Mouse (Mus musculus) liver, embryonic 14.5 days (tissue): ENCODE measurements at regions not wholly inside any gene's neighbourhood (a gene's known extent, or its start where the extent isn't known, plus 50 kb on each side); places are given as distances from the start of the nearest gene placed in this dataset.

Experiments used
- ATAC-seq: fragments of 200-750 bp; cut with Nextera tagmentation; 2 replicates; pipeline ENCODE4 v1.8.0; 2017; ENCODE audit warnings: moderate number of reproducible peaks, mild to moderate bottlenecking, moderate library complexity; ENCODE audit not compliant: insufficient read depth
- DNase-seq, 3 experiments: peaks; one replicate each; pipeline ENCODE4 v3.0.0-alpha.2; 2012 to 2013; ENCODE audit warnings: low read depth in 3 of 3, low spot score in 3 of 3
- H3K27ac ChIP-seq: fragments of 300-500 bp; sonication (generic); 2 replicates; pipeline ENCODE4 v1.5.1; 2014; ENCODE audit warnings: moderate library complexity, mild to moderate bottlenecking, control low read depth, inconsistent platforms
- H3K27me3 ChIP-seq: fragments of 300-500 bp; sonication (generic); 2 replicates; pipeline ENCODE4 v1.6.1; 2014; ENCODE audit warnings: mild to moderate bottlenecking, low read length, moderate library complexity; ENCODE audit not compliant: control insufficient read depth, insufficient read depth
- H3K36me3 ChIP-seq: fragments of 300-500 bp; sonication (generic); replicated peaks from 2 replicates; pipeline ENCODE4 v1.6.1; 2014; ENCODE audit warnings: low read depth; ENCODE audit not compliant: control insufficient read depth, insufficient read depth
- H3K4me1 ChIP-seq, 2 experiments: fragments of 200-500 bp in 1 of 2; fragments of 300-500 bp in 1 of 2; sonication (generic) in 1 of 2; replicated peaks; 2 replicates each; pipeline ENCODE4 v1.6.1; 2012 to 2014; ENCODE audit warnings: antibody characterized with exemption in 1 of 2, inconsistent platforms in 1 of 2, low read length in 1 of 2; ENCODE audit not compliant: control insufficient read depth in 2 of 2, insufficient read depth in 2 of 2
- H3K4me2 ChIP-seq: fragments of 300-500 bp; sonication (generic); 2 replicates; pipeline ENCODE4 v1.6.1; 2014; ENCODE audit warnings: low read depth, mild to moderate bottlenecking, control low read depth, moderate library complexity
- H3K4me3 ChIP-seq, 2 experiments: fragments of 200-500 bp in 1 of 2; fragments of 300-500 bp in 1 of 2; sonication (generic) in 1 of 2; 2 replicates each; pipeline ENCODE4 v1.5.1; 2012 to 2014; ENCODE audit warnings: low read depth in 2 of 2, low read length in 2 of 2, mild to moderate bottlenecking in 2 of 2, control low read depth in 1 of 2, inconsistent platforms in 1 of 2, moderate library complexity in 1 of 2; ENCODE audit not compliant: insufficient read depth in 1 of 2
- H3K9ac ChIP-seq: fragments of 300-500 bp; sonication (generic); replicated peaks from 2 replicates; pipeline ENCODE4 v1.6.1; 2014; ENCODE audit warnings: mild to moderate bottlenecking, control low read depth, moderate library complexity
- H3K9me3 ChIP-seq: fragments of 300-500 bp; sonication (generic); 2 replicates; pipeline ENCODE4 v1.6.1; 2016; ENCODE audit warnings: low read length, mixed read lengths; ENCODE audit not compliant: control insufficient read depth
- CTCF ChIP-seq: IDR thresholded peaks from 2 replicates; pipeline ENCODE4 v1.5.1; 2016; ENCODE audit warnings: antibody characterized with exemption, low read depth, control low read depth
- EP300 ChIP-seq: IDR thresholded peaks from 2 replicates; pipeline ENCODE4 v1.6.1; 2016; ENCODE audit warnings: antibody characterized with exemption, low read depth
- WGBS: fragments of 180-500 bp; shearing (Covaris S2); extraction: QIAGEN DNeasy Blood & Tissue Kit; methylation state at CpG from one replicate; pipeline ENCODE4 v1.1.7; 2014; ENCODE audit not compliant: insufficient replicate concordance; 5-methylcytosine and 5-hydroxymethylcytosine counted together

DNA sequence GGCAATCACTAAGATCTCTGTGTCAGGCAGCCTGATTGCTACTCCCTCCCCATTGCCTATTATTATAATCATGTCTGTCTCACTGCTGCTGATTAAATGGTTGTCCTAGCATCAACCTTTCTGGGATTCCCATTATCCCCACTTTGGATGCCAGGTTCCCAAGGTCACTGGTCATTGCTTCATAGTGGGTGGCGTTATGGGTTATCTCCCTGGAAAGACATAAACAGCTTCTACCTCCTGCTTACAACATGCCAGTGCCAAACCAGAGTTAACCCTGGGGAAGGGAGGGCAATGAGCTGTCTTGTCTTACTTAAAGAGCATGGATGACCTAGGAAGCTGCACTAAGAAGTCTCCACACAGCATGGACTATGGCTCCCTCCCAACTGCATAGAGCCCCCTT lies 136.9 kb downstream of the Uaca start:
- H3K9me3 ChIP-seq = no peaks in the 10 kb centered on the region
- H3K27me3 ChIP-seq = no peaks in the 10 kb centered on the region
- 70% methylated on average over 1 of the region's 1 CpGs for WGBS
- no peak overlapping the region for H3K4me3 ChIP-seq
- DNase-seq (no peak), ATAC-seq (no peak)
- no peaks in the 10 kb centered on the region for H3K36me3 ChIP-seq
- TF ChIP-seq CTCF = no peak
- no peak for TF ChIP-seq EP300
- no peak overlapping the region for H3K9ac ChIP-seq
- no peaks in the 10 kb centered on the region for H3K4me1 ChIP-seq
- H3K27ac ChIP-seq = no peak overlapping the region
- no peak overlapping the region for H3K4me2 ChIP-seq

DNA sequence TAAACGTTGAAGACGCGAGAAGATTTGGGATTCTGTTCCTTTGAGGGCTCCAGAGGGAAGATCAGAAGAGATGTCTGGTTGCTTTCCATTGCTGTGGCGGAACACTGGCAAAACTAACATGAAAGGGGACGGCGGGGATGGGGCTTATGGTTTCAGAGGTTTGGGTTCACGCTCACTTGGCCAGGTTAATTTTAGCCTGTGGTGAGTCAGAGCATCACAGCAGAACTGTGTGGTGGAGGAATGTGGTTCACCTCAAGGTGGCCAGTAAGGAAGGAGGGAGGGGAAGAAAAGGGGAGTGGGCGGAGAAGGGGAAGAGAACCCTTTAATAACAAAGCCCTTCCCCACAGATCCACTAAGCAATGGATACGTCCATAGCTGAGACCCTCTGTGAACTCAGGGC lies 142.6 kb downstream of the Uaca start:
- no peaks in the 10 kb centered on the region for H3K27me3 ChIP-seq
- no peak for ATAC-seq
- H3K4me1 ChIP-seq = no peaks in the 10 kb centered on the region
- no peak overlapping the region for H3K27ac ChIP-seq
- TF ChIP-seq CTCF (no peak), EP300 (no peak)
- H3K4me3 ChIP-seq = no peak overlapping the region
- DNase-seq = no peak
- H3K9me3 ChIP-seq = no peaks in the 10 kb centered on the region
- H3K9ac ChIP-seq = no peak overlapping the region
- no peak overlapping the region for H3K4me2 ChIP-seq
- WGBS = 47% methylated on average over 9 of the region's 9 CpGs
- H3K36me3 ChIP-seq = no peaks in the 10 kb centered on the region

DNA sequence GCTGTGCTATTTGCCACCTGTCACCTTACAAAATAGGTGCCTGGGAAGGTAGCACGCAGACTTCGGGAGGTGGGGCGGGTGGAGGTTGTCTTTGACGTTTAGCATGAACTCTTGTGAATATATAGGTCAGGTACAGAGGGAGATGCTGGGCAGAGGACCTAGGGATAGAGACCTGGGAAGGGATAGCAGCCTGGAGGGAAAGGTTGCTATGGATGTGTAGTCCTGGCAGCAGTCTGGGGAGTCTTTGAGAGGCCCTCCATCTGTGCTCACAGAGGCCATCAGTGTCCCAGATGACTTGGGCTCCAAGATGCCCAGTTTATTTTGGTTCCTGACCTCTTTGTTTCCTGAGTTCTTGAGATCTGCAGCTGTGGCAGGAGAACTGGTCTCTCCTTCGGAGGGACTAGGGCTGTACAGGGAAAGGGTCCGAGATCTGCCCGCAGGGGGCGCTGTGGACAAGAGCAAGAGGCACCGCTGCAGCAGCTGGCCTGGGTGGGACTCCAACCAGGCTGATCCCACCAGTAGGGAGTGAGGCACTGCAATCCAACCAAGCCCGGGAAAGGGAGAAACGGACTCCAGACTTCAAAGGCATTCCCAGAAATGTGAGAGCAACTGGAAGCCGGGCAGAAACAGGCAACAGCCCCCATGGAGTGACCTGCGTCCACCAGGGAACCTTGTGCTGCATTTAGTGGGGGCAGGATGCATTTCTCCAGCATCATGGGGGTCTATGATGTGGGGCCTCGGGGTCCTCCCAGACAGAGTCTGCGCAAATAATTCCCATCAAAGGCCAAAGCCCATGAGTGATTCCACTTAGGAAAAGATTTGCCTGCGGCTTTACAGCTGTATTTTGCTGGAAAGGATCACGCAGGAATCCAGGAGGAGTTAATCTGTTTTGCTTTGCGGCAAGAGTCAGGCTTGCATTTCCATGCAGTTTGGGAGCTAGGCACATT lies 145.8 kb downstream of the Uaca start:
- whole genome bisulfite sequencing = 26% methylated on average over 18 of the region's 18 CpGs
- ATAC-seq = no peak
- no peak for TF ChIP-seq EP300
- TF ChIP-seq CTCF = peak; percentile 78

DNA sequence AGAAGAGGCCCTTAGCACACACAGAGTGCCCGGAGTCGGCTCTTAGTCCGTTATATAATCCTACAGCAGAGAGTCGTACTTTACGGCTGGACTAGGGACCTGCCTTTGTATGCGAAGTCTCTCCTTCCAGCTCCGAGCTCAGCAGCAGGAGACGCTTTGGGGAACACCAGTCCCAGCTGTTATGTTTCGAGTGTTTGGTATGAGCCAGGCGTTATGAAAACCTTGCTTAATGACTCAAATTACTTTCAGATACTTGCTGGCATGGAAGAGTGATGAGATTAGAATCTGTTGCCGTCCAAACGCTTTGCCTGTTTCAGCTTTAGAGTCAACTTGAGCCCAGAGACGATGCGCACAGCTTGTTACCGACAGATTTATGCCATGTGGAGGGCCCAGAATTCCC lies 153.0 kb downstream of the Uaca start:
- 67% methylated on average over 15 of the region's 15 CpGs for WGBS
- no peak for DNase-seq

More for the DNA sequence above, 145.8 kb downstream of the Uaca start:
- Histone ChIP-seq H3K4me1 (no peaks in the 10 kb centered on the region), H3K9me3 (no peaks in the 10 kb centered on the region), H3K4me2 (no peak overlapping the region), H3K9ac (no peak overlapping the region), H3K27ac (no peak overlapping the region), H3K4me3 (no peak overlapping the region), H3K27me3 (no peaks in the 10 kb centered on the region), H3K36me3 (no peaks in the 10 kb centered on the region)
- no peak for DNase-seq

DNA sequence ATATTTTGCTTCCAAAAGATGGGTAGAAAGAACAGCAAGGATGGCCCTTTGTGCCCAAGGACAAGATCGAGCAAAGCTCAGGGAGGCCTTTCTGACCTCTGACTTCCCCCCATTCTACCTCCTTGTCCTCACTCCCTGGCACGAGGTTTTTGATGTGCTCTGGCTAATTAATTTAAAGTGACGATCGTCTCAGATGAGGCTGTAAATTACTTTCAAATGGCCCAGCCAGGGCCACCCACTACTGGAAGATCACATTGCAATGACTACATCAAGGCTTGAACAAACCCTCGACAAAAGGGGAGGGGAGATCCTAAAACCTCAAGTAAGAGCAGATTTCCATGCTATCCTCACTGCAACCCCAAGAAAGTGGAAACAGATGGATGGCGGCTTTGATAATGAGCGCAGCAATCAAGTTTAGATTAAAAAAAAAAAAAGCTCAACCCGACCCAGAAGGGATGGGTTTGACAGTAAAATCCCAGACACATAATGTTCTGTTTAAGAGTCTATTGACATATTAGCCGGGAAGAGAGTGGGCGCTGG lies 154.3 kb downstream of the Uaca start:
- no peak overlapping the region for H3K9ac ChIP-seq
- H3K9me3 ChIP-seq = no peaks in the 10 kb centered on the region
- H3K27me3 ChIP-seq = no peaks in the 10 kb centered on the region
- DNase-seq (no peak), ATAC-seq (no peak)
- H3K27ac ChIP-seq = no peak overlapping the region
- no peaks in the 10 kb centered on the region for H3K36me3 ChIP-seq
- no peak overlapping the region for H3K4me2 ChIP-seq
- no peak overlapping the region for H3K4me3 ChIP-seq
- no peaks in the 10 kb centered on the region for H3K4me1 ChIP-seq
- TF ChIP-seq CTCF (no peak), EP300 (no peak)
- WGBS = 54% methylated on average over 10 of the region's 10 CpGs

More for the DNA sequence above, 153.0 kb downstream of the Uaca start:
- no peak overlapping the region for H3K4me3 ChIP-seq
- no peaks in the 10 kb centered on the region for H3K4me1 ChIP-seq
- H3K9ac ChIP-seq = no peak overlapping the region
- H3K27me3 ChIP-seq = no peaks in the 10 kb centered on the region
- no peak overlapping the region for H3K27ac ChIP-seq
- H3K9me3 ChIP-seq = no peaks in the 10 kb centered on the region
- no peak for ATAC-seq
- H3K36me3 ChIP-seq = no peaks in the 10 kb centered on the region
- no peak overlapping the region for H3K4me2 ChIP-seq
- TF ChIP-seq CTCF (no peak), EP300 (no peak)
